Mouse (Mus musculus): ENCODE measurements around the gene Porcn.

DNA sequence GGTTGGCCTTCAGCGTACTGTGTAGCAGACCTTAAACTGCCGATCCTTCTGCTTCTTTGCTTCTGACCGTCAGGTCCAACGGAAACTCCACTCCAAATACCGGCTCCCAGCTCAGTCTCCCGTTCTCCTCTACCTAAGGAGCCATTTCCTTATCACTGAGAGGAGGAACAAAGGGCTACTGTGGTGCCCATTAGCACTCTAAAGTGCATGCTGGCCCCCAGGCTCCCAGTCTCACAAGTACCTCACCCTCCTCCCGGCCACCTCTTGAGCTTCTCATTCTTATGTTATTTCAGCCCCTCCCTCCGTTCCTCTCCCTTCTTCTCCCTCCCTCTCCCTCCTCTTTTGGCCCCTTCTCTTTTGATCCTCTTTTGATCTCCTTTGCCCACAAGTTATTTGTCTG is 13.3 kb upstream of the Porcn start:
- TF ChIP-seq CTCF (conservative IDR thresholded peaks at IDR 0.05; ENCODE audit: low read length) (no peak), POU5F1 (IDR thresholded peaks at IDR 0.05; ENCODE audit: borderline replicate concordance, low read length) (no peak), NANOG (IDR thresholded peaks at IDR 0.05; ENCODE audit: borderline replicate concordance, low read length) (peak; percentile 77; the same call in 1 of the 2 replicates)

All from E14TG2a.4 (cell line).